Mouse (Mus musculus): ENCODE results near the gene CT030661.1. TPM values are rescaled to one million over a fixed set of nuclear protein-coding genes. Genes with fewer than 3 reads are reported as not detected.

CT030661.1 gene
- 4.8 and 10.2 TPM in 2 replicates for polyA plus RNA-seq (2012; rRNA removed)

DNA sequence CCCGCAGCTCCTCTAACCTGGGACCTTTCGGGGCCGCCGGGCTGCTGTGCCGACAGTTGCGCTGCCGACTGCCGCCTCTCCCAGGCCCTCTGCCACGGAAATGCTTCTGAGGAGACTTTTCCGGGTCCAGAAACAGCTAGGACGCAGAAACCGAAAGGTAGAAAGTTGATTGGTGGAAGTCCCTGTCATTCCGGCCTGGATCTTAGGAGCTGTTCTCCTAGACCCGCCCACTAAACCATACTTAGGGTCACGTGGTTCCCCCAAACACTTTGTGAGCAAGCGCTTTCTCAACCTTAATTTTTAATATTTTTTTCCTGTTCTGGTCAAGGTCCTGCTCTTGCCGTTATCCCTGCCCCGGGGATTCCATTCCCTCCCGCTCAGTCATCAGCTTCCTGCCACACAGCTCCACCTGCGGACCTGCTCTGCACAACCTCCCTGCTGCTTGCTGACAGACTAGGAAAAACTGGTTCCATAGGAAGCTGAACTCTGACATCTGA lies at the start of gene CT030661.1:
CT030661.1 (minus strand) TSS at position 108 of the 497 bp plus-strand sequence.

DNA sequence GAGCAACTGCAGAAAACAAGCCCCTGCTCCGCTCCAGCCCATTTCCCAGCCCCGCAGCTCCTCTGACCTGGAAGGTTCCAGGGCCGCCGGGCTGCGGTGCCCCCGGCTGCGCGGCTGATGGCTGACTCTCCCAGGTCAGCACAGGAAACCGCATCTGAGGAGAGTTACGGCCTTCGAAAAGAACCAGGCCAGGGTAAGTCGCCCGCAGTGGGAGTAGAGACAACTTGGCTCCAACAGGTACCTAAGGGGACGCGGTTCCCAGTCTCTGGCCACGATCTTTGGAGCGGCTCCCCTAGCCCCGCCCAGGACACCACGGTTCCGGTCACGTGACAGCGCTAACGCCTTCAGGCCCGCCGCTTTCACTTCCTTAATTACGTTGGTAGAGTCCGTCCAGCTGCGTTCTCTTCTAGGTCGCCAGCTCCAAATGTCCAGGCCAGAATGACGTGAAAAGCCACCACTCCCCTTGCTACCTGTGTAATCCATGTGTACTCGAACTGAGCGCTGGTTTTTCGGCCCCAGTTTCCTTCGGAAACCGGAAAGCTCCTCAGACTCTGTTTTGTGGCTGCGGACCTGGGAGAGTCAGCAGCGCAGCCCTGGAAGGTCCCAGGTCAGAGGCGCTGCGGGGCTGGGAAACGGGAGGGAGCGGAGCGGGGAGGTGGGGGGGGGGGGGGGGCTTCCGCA lies 46.6 kb upstream of the CT030661.1 start, which contains the start of the genes Zfp944 and Zfp758:
Zfp944 (minus strand) TSS at position 300 of the 681 bp plus-strand sequence.
Zfp758 (plus strand) TSS at position 353 of the 681 bp plus-strand sequence.

Other genes starting within 250 kb of the CT030661.1 start
- 0.84 and 1.6 TPM in 2 replicates for gene Zfp947, start 148.6 kb downstream of the CT030661.1 start, polyA plus RNA-seq (2012; rRNA removed)
- gene Zfp994, start 89.2 kb downstream of the CT030661.1 start, polyA plus RNA-seq (2012; rRNA removed): 1.3 and 2.3 TPM in 2 replicates
- gene Zfp944, start 46.6 kb upstream of the CT030661.1 start, polyA plus RNA-seq (2012; rRNA removed): 5.3 and 10.3 TPM in 2 replicates
- gene Zfp758, start 46.6 kb upstream of the CT030661.1 start, polyA plus RNA-seq (2012; rRNA removed): 2.0 and 4.7 TPM in 2 replicates
- gene Zfp946, start 109.4 kb upstream of the CT030661.1 start, polyA plus RNA-seq (2012; rRNA removed): 12.5 and 21.6 TPM in 2 replicates